Mouse (Mus musculus) CD4-positive, CD25-positive, alpha-beta regulatory T cell, adult 2 months (primary cell): ENCODE measurements around the gene Car5b.

Experiments used
- DNase-seq: peaks from one replicate; pipeline ENCODE4 v3.0.0-alpha.2; 2012; ENCODE audit warnings: low read depth, low spot score

Car5b gene

GRCm38 (mm10) chrX:164027607-164028289 lies at the start of gene Car5b:
Gene Car5b (minus strand): TSS chrX:164027997.
- DNase-seq, result peak; percentile 78

GRCm38 (mm10) chrX:164076040-164076775 lies 48.4 kb upstream of the Car5b start, which contains the start of gene Siah1b:
Gene Siah1b (minus strand): TSS chrX:164076493.
- DNase-seq, result peak; percentile 96

DNA sequence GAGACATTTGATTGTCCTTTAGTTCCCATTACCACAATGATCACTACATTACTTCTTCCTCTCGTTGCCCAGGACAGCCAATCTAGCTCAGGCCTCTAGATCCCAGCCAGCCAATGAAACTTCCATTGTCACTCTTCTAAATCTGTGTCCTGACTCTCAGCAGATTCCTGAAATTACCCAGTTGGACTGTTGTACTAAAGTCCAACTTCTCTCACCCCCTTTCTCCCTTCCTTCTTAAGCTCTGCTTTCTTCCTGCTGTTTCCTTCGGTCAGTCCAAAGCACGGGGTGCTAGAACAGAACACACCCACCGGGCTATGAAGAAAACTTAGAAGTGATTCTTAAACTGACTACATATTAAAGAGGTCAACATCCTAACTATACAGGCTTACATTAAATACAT lies 41.2 kb upstream of the Car5b start:
- DNase-seq, result no peak

DNA sequence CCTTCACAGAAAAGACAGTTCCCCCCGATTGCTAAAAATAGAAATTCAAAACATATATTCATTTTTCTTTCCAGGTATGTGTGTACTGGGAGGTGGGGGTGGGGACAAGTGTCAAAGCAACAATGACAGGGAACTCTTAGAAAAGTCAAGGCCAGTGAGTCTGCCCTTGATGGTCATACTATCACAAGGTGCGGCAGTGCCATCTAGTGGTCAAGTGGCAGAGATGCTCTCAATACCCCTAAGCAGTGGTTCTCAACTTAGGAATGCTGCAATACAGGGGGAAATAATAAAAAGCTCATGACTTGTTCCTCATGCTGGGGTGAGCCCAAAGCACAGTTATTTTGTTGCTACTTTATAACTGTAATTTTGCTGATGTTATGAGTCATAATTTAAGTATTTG lies 38.4 kb upstream of the Car5b start:
- DNase-seq, result peak; percentile 85

- no peak for DNase-seq
These were observed 31.3 kb upstream of the Car5b start for GRCm38 (mm10) chrX:164059070-164059469.

- no peak for DNase-seq
These were observed 30.7 kb upstream of the Car5b start for GRCm38 (mm10) chrX:164058523-164058922.

- no peak for DNase-seq
These were observed 27.9 kb upstream of the Car5b start for GRCm38 (mm10) chrX:164055726-164056125.

GRCm38 (mm10) chrX:164046736-164047135 lies 18.9 kb upstream of the Car5b start:
- DNase-seq, result no peak

- no peak for DNase-seq
These were observed 14.3 kb upstream of the Car5b start for GRCm38 (mm10) chrX:164042069-164042468.

GRCm38 (mm10) chrX:164038882-164039281 lies 11.1 kb upstream of the Car5b start:
- no peak for DNase-seq

GRCm38 (mm10) chrX:164035931-164036330 lies 8.1 kb upstream of the Car5b start:
- no peak for DNase-seq

GRCm38 (mm10) chrX:164035401-164035800 lies 7.6 kb upstream of the Car5b start:
- no peak for DNase-seq

DNA sequence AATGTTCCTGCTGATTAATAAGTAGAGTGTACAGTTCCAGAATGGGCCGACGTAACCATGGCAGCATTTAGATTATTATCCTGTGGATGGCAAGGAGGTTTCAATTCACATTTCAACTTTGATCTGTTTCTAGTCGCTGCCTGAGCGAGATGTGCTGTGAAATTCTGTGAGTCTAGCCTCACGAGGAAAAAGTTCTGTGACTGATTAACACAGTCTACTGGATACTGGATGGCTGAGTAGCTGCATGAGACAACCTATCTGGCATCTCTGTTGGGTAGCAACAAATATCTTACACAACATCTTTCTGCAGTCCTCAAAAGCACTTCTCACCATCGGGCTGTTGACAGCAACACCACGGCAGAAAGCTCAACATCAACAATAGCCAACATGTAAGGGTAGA lies 4.7 kb upstream of the Car5b start:
- DNase-seq, result no peak

GRCm38 (mm10) chrX:164015636-164016035 lies 12.2 kb downstream of the Car5b start:
- DNase-seq, result no peak

DNA sequence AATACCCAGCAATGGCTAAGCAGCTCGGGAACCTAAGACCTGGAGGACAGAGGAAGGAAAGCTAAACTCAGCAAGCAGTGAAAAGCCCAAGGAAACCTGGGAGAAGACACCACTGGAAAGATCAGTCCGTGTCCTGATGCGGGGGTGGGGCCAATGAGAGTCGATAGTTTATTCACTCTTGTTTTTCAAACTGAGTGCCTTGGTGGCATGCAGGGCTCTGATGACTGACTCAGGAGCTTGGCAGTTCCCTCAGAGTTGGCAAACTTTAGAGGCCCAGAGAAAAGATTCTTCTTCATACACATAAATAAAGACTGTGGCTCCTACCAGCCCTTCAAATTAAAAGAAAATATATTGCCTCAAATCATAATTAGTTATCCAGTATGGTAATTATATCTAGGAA lies 12.8 kb downstream of the Car5b start:
- no peak for DNase-seq

GRCm38 (mm10) chrX:164013318-164013717 lies 14.5 kb downstream of the Car5b start:
- peak; percentile 49 for DNase-seq

DNA sequence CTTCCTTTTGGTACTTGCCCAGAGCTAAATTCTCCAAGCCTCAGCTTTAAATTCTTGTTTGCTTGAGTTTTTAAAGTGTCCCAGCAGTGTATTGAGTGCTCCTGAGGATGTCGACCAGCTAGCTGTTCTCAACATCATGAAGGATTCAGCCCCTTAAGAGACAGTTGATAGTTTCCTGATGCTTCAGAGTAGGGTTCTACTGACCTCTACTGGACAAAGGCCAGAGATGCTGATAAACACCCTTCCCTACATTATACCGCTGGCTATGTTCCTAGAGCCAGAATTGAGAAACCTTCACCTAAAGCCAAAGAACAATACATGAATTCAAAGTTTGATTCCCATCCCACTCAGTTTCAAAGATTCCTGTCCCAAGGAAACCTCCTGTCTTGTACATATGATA lies 23.0 kb downstream of the Car5b start:
- DNase-seq, result peak; percentile 63

GRCm38 (mm10) chrX:163999848-164000247 lies 27.9 kb downstream of the Car5b start:
- peak; percentile 37 for DNase-seq

- no peak for DNase-seq
These were observed 31.0 kb downstream of the Car5b start for GRCm38 (mm10) chrX:163996754-163997153.

GRCm38 (mm10) chrX:163987718-163988374 lies 40.0 kb downstream of the Car5b start:
- no peak for DNase-seq

DNA sequence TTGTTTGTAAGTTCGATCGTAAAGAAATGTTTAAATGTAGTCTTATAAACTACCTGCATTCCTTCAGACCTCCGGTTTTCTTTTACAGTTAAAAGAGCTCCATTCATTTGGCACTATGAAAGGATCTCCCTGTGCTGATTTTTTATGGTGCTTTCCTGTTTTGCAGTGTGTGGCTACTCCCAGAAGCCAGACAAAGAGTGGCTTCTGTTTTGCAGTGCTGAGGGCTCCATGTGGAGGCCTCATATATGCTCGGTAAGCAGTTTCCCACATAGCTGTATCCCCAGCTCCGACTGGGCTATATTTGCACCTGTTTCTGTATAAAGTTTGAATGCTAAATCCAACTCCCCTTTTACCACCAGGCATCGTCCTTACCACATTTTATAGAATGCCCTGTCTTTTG lies 45.7 kb downstream of the Car5b start:
- DNase-seq, result no peak

DNA sequence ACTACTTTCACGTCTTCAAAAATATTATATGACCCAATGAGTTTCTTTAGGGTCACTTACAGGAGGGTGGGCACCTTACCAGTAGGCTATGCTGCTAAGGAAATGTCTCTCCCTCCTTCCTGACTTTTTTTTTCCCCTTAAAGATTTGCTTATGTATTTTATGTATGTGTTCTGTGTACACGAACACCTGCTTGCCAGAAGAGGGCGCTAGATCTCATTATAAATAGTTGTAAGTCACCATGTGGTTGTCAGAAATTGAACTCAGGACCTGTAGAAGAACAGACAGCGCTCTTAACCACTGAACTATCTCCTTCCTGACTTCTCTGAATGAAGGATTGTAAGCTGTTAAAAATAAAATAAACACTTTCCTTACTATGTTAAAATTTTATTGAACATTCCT lies 46.3 kb downstream of the Car5b start:
- peak; percentile 16 for DNase-seq

- DNase-seq, result no peak
These were observed 46.7 kb downstream of the Car5b start for GRCm38 (mm10) chrX:163981092-163981491.
